Mouse (Mus musculus) kidney, adult 2 months (tissue): ENCODE results near the gene Dnajb11.

Experiments
- CTCF ChIP-seq: fragments of 200-500 bp; conservative IDR thresholded peaks from 2 replicates; pipeline ENCODE4 v1.5.1; 2011; ENCODE audit warnings: low read depth, mild to moderate bottlenecking, control low read depth, low read length, moderate library complexity, mixed read lengths; ENCODE audit not compliant: insufficient read depth, insufficient read length
- POLR2A ChIP-seq: fragments of 200-500 bp; IDR thresholded peaks from one replicate; pipeline ENCODE4 v1.6.1; 2011; ENCODE audit warnings: low read depth, low read length, control low read depth

- no peak for TF ChIP-seq POLR2A
- no peak for TF ChIP-seq CTCF
Measured at GRCm38 (mm10) chr16:22845481-22845880, 12.2 kb upstream of the Dnajb11 start.
